Mouse (Mus musculus): ENCODE results near the gene Praf2.

GRCm38 (mm10) chrX:7750432-7751116 lies 22.3 kb downstream of the Praf2 start, which contains the start of gene Ccdc120:
- no peak for TF ChIP-seq TAL1 (IDR thresholded peaks at IDR 0.05; ENCODE audit: low read length)
- no peak for TF ChIP-seq GATA1 (IDR thresholded peaks at IDR 0.05; ENCODE audit: low read length)
